Mouse (Mus musculus) WW6 (cell line): ENCODE results near the gene Vgll4.

Experiments
- DNase-seq: peaks from one replicate; pipeline ENCODE4 v3.0.0-alpha.2; 2013; ENCODE audit warnings: low read depth, low spot score

Vgll4 gene

GRCm38 (mm10) chr6:114873808-114874137 lies 96.0 kb downstream of the Vgll4 start:
- no peak for DNase-seq

- no peak for DNase-seq
These were observed 98.7 kb downstream of the Vgll4 start for GRCm38 (mm10) chr6:114871010-114871660.

GRCm38 (mm10) chr6:114869501-114870076 lies 100.2 kb downstream of the Vgll4 start:
- no peak for DNase-seq

- DNase-seq, result no peak
These were observed 101.1 kb downstream of the Vgll4 start for GRCm38 (mm10) chr6:114868656-114869055.

- DNase-seq, result no peak
These were observed 103.2 kb downstream of the Vgll4 start for GRCm38 (mm10) chr6:114866619-114867018.

- DNase-seq, result no peak
These were observed 103.7 kb downstream of the Vgll4 start for GRCm38 (mm10) chr6:114866078-114866477.

GRCm38 (mm10) chr6:114864421-114864820 lies 105.4 kb downstream of the Vgll4 start:
- DNase-seq, result no peak

GRCm38 (mm10) chr6:114863501-114863900 lies 106.3 kb downstream of the Vgll4 start:
- no peak for DNase-seq

GRCm38 (mm10) chr6:114862046-114862445 lies 107.7 kb downstream of the Vgll4 start:
- no peak for DNase-seq

GRCm38 (mm10) chr6:114861591-114861990 lies 108.2 kb downstream of the Vgll4 start:
- DNase-seq, result no peak

- no peak for DNase-seq
These were observed 108.9 kb downstream of the Vgll4 start for GRCm38 (mm10) chr6:114860677-114861568.

GRCm38 (mm10) chr6:114858722-114859053 lies 111.1 kb downstream of the Vgll4 start:
- no peak for DNase-seq

- DNase-seq, result no peak
These were observed 111.6 kb downstream of the Vgll4 start for GRCm38 (mm10) chr6:114857996-114858721.

- no peak for DNase-seq
These were observed 113.3 kb downstream of the Vgll4 start for GRCm38 (mm10) chr6:114856501-114856900.

- no peak for DNase-seq
These were observed 114.2 kb downstream of the Vgll4 start for GRCm38 (mm10) chr6:114855644-114856043.

GRCm38 (mm10) chr6:114854368-114854767 lies 115.4 kb downstream of the Vgll4 start:
- no peak for DNase-seq

GRCm38 (mm10) chr6:114852739-114853138 lies 117.1 kb downstream of the Vgll4 start:
- DNase-seq, result no peak

- DNase-seq, result no peak
These were observed 118.1 kb downstream of the Vgll4 start for GRCm38 (mm10) chr6:114851688-114852087.

GRCm38 (mm10) chr6:114849787-114850186 lies 120.0 kb downstream of the Vgll4 start:
- no peak for DNase-seq

GRCm38 (mm10) chr6:114848761-114849160 lies 121.0 kb downstream of the Vgll4 start:
- no peak for DNase-seq

- no peak for DNase-seq
These were observed 122.1 kb downstream of the Vgll4 start for GRCm38 (mm10) chr6:114847582-114848174.
